Mouse (Mus musculus): ENCODE measurements around the gene Usp19.

Usp19 gene

GRCm38 (mm10) chr9:108469430-108469829 lies 21.0 kb upstream of the Usp19 start:
- no peak for DNase-seq

GRCm38 (mm10) chr9:108469845-108470244 lies 20.6 kb upstream of the Usp19 start:
- DNase-seq: no peak

DNA sequence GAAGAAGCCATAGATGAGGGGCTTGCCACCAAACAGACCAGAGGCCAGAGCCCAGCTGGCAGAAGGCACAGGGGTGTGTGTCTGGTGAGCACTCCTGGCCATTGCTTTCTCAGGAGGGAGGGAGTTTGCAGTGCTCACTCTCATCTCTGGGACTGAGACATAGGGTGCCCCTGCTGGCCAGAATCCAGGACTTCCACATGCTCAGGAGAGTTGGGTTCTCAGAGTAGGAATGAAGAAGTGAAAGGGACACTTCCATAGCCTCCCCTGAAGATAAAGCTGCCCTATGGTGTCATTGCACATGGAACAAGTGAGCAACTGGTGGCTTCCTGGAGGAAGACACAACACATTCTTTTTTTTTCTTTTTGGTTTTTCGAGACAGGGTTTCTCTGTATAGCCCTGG lies 15.9 kb upstream of the Usp19 start:
- DNase-seq: no peak

DNA sequence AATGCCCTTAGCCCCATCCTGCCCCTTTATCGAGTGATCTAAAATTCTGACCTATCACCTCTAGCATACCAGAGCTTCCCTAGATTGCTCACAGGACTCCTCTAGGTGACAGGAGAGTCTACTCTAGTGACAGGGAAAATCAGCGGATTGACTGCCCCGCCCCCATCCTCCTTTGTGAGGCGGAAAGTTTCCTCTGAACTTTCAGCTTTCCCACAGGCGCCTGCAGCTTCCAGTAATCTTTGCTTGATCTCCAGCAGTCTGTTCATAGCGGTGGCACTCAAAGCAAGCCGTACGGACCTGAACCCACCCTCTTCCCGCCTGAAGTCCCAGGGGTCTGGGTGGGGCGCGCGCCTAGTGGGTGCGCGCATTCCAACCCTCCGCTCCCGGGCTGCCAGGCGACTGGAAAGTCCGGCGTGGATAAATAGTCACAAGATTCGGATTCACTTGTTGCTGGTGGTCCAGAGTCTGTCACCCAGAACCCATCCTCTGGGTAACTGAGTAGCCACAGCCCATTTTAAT lies 11.7 kb upstream of the Usp19 start:
- no peak for DNase-seq

- no peak for DNase-seq
Measured at GRCm38 (mm10) chr9:108479241-108479640, 11.2 kb upstream of the Usp19 start.

GRCm38 (mm10) chr9:108479721-108480351 lies 10.6 kb upstream of the Usp19 start, which contains the start of gene Lamb2:
Gene Lamb2 (plus strand): TSS chr9:108479736.
- no peak for DNase-seq

DNA sequence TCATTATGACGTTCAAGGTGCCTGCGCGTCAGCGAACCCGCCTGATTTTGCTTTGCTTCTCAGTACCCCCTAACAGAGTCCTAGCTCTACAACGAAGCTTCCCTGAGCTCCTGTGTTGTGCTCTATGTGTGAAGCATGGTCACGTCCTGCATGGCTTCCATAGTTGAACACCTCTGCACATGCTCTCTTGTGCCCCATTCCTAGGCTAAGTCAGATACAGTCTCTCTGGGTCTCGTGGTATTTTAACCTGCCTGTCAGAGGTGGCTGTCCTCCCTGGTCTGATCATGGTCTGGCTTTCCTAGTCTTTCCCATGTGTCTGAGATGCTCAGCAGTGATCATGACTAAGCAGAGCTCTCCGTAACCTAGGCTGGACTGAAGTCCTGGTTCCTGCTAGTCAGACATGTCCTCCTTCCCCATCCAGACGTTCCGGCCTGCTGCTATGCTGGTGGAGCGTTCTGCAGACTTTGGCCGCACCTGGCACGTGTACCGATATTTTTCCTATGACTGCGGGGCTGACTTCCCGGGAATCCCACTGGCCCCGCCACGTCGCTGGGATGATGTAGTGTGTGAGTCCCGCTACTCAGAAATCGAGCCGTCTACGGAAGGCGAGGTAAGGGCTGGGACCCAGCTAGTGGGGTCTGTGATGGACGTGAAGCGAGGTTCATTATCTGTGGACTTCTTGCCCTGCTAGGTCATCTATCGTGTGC lies 9.4 kb upstream of the Usp19 start:
- DNase-seq: no peak

DNA sequence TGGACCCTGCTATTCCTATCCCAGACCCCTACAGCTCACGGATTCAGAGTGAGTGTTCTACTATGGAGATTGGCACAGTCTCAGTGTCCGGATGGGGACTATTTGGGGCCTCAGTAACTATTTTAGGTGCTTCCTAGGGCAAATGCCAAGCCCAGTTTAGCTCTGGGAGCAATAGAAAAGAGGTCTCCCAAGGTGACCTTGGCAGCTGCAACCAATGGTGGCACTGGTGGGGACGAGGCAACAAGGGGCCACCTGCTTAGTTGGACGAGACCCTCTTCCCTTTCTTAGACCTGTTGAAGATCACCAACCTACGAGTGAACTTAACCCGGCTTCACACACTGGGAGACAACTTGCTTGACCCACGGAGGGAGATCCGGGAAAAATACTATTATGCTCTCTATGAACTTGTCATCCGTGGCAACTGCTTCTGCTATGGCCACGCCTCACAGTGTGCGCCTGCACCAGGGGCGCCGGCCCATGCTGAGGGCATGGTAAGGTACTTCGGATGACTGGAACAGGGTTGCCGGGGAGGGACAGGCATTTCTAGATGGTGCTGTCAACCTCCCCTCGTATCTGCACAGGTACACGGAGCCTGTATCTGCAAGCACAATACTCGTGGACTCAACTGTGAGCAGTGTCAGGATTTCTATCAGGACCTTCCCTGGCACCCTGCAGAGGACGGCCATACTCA lies 8.7 kb upstream of the Usp19 start:
- DNase-seq: no peak

DNA sequence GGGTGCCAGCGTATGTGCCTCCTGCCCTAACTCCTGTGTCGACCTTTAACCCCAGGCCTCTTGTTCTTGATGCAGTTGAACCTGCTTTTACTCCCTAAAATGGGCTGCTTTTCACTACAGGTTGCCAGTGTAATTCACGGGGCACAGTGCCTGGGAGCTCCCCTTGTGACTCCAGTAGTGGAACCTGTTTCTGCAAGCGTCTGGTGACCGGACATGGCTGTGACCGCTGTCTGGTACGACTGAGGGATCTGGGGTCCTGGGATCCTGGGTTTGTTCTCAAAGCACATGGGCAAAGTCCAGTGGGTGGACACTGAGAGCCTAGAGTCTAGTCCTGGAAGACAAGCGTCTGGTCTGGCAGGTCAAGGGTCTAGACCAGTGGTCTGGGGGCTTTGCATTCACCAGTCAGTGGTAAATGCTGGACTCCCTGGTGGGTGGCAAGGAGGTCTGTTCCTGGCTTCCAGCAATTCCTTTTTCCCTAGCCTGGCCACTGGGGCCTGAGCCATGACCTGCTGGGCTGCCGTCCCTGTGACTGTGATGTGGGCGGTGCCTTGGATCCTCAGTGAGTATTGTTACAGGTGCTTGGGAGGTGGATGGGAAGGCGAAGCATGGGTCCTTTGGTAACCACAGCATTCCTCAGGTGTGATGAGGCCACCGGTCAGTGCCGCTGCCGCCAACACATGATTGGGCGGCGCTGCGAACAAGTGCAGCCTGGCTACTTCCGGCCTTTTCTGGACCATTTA lies 7.2 kb upstream of the Usp19 start:
- DNase-seq: no peak

- DNase-seq: no peak
Measured at GRCm38 (mm10) chr9:108484021-108484420, 6.4 kb upstream of the Usp19 start.

DNA sequence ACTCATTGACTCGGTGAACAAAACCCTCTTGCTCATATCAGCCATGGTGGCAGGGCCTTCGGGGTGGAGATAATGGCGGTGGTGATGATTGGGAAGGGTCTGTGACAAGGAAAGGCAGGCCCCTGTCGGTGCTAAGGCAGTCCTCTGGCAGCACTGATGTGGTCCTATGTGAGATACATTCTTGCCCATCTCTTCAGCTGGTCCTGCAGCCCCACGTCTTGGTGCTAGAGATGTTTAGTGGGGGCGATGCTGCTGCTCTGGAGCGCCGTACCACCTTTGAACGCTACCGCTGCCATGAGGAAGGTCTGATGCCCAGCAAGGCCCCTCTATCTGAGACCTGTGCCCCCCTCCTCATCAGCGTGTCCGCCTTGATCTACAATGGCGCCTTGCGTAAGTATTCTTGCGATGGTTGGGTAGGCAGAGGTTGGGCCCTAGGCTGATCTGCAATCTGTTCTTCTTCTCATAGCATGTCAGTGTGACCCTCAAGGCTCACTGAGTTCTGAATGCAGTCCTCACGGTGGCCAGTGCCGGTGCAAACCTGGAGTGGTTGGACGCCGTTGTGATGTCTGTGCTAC lies 5.0 kb upstream of the Usp19 start:
- DNase-seq: no peak

- no peak for DNase-seq
Measured at GRCm38 (mm10) chr9:108486973-108487530, 3.4 kb upstream of the Usp19 start.

DNA sequence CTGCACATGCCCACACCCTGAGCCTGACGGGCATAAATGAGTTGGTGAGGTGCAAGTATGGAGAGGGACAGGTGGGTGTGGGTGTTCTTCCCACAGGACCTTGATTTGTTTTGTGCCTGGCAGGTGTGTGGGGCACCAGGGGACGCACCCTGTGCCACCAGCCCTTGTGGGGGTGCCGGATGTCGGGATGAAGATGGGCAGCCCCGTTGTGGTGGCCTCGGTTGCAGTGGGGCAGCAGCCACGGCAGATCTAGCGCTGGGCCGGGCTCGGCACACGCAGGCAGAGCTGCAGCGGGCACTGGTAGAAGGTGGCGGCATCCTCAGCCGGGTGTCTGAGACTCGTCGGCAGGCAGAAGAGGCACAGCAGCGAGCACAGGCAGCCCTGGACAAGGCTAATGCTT lies 2.0 kb upstream of the Usp19 start:
- DNase-seq: no peak

- DNase-seq: no peak
Measured at GRCm38 (mm10) chr9:108489215-108489614, 1.2 kb upstream of the Usp19 start.

- no peak for DNase-seq
Measured at GRCm38 (mm10) chr9:108489702-108490558, 472 bp upstream of the Usp19 start.

DNA sequence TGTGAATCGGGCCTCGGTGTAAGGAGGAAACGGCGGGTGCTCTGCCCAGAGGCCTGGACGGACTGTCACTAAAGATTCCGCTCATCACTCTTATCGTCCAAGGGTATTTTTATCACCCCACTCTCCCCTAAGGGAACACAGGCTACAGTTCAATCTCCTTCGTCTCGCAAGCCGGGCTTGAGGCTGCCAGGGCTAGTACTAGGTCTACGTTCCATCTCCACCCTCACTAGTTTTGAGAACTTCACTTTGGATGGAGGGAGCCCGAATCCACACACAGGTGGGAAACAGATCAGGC lies 831 bp downstream of the Usp19 start:
- no peak for DNase-seq

- DNase-seq: no peak
Measured at GRCm38 (mm10) chr9:108492043-108492750, 1.8 kb downstream of the Usp19 start.

GRCm38 (mm10) chr9:108493246-108493645 lies 2.8 kb downstream of the Usp19 start:
- no peak for DNase-seq

GRCm38 (mm10) chr9:108494146-108494825 lies 3.9 kb downstream of the Usp19 start:
- no peak for DNase-seq

DNA sequence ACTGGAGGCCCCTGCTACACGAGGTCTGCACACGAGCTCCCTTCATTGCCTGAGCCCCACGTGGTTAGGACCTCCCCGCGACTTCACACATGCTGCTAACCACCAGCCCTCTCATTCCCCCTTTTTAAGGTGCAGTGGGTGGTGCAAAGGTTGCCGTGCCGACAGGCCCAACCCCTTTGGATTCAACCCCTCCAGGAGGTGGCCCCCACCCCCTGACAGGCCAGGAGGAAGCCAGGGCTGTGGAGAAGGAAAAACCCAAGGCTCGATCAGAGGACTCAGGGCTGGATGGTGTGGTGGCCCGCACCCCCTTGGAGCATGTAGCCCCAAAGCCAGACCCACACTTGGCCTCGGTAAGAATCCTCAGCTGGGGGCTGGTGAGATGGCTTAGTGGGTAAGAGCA lies 4.5 kb downstream of the Usp19 start:
- DNase-seq: no peak
